Mouse (Mus musculus): ENCODE measurements around the gene Ina. TPM values are rescaled to one million over a fixed set of nuclear protein-coding genes. Genes with fewer than 3 reads are reported as not detected.

The Ina gene
- polyA plus RNA-seq, 1 experiment from 2014 or later, result 4.7 TPM

DNA sequence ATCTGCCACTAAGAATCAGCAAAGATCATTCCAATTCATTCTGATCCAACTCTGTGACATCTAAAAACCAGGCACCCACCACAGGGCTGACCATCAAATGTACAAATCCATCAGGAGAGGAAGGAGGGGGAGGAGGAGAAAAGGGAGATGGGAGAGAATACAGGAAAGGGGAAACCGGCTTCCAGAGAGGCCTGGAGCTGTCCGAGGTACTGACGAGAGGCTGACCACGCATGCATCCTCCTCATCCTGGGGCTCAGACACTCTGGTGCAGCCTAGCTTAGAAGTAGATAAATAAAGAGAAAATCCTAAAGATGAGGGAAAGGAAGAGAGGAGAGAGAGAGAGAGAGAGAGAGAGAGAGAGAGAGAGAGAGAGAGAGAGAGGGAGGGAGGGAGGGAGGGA lies 8.2 kb upstream of the Ina start:
- Histone ChIP-seq H3K9ac (ENCODE audit: low read depth, low read length) (no peak overlapping the region), H3K27ac (ENCODE audit: low read depth, low read length) (no peak overlapping the region), H3K4me1 (replicated peaks; ENCODE audit: control insufficient read depth, insufficient read depth, low read length) (no peaks in the 10 kb centered on the region), H3K4me3 (ENCODE audit: low read depth, low read length) (no peak overlapping the region), H3K36me3 (ENCODE audit: control insufficient read depth, insufficient read depth) (no peaks in the 10 kb centered on the region), H3K4me2 (replicated peaks; ENCODE audit: low read depth) (no peak overlapping the region), H3K27me3 (replicated peaks; ENCODE audit: control insufficient read depth, insufficient read depth, low read length) (no peaks in the 10 kb centered on the region), H3K9me3 (ENCODE audit: control insufficient read depth) (no peaks in the 10 kb centered on the region)
- TF ChIP-seq CTCF (IDR thresholded peaks at IDR 0.05; ENCODE audit: low read depth), result no peak
- 5% methylated on average over 4 of the region's 4 CpGs for WGBS
- no peak for ATAC-seq

DNA sequence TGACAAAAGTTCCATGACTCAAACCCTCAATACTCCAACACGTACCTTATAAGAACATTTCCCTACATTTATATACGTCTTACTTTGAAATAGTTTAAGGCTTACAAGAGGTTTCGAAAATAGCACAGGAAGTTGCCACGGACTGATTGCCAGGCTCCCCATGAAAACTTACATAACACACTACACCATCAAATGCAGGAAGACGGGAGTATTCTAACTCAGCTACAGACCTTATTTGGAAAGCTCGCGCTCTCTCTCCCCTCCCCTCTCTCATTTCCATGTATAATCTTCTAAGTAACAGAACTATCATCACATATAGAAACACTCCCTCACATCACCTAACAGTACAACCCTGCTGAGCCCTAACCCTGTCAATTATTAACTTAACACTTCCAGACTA lies 5.1 kb upstream of the Ina start:
- Histone ChIP-seq H3K9me3 (ENCODE audit: control insufficient read depth) (no peaks in the 10 kb centered on the region), H3K27ac (ENCODE audit: low read depth, low read length) (no peak overlapping the region), H3K27me3 (replicated peaks; ENCODE audit: control insufficient read depth, insufficient read depth, low read length) (peaks cover 24% of the 10 kb centered on the region), H3K4me3 (ENCODE audit: low read depth, low read length) (no peak overlapping the region), H3K4me1 (replicated peaks; ENCODE audit: control insufficient read depth, insufficient read depth, low read length) (no peaks in the 10 kb centered on the region; the same call in 1 of the 2 replicates), H3K36me3 (ENCODE audit: control insufficient read depth, insufficient read depth) (no peaks in the 10 kb centered on the region), H3K4me2 (replicated peaks; ENCODE audit: low read depth) (no peak overlapping the region), H3K9ac (ENCODE audit: low read depth, low read length) (no peak overlapping the region)
- no peak for TF ChIP-seq CTCF (IDR thresholded peaks at IDR 0.05; ENCODE audit: low read depth)
- ATAC-seq, result no peak
- 78% methylated on average over 7 of the region's 7 CpGs for WGBS

DNA sequence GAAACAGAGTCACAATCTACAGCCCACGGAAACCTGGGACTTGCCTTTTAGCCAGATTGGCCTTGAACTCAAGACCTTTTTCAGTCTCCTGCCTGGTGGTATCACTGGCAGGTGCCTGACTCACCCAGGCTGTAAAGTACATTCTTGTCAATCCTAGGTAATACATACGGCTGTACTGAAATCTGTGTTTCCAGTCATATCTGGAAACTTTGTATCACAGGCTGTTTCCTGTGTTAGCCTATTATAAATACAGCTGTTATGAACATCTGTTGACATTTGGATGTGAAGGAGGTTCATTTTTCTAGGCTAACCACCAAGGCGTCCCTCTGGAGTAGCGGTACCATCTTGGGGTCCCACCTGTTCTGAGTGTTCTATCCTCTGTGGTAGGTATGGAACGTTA lies 4.6 kb upstream of the Ina start:
- ATAC-seq, result no peak
- Histone ChIP-seq H3K9ac (ENCODE audit: low read depth, low read length) (no peak overlapping the region), H3K27me3 (replicated peaks; ENCODE audit: control insufficient read depth, insufficient read depth, low read length) (peaks cover 29% of the 10 kb centered on the region), H3K36me3 (ENCODE audit: control insufficient read depth, insufficient read depth) (no peaks in the 10 kb centered on the region), H3K4me1 (replicated peaks; ENCODE audit: control insufficient read depth, insufficient read depth, low read length) (no peaks in the 10 kb centered on the region; the same call in 1 of the 2 replicates), H3K4me3 (ENCODE audit: low read depth, low read length) (no peak overlapping the region), H3K9me3 (ENCODE audit: control insufficient read depth) (no peaks in the 10 kb centered on the region), H3K27ac (ENCODE audit: low read depth, low read length) (no peak overlapping the region), H3K4me2 (replicated peaks; ENCODE audit: low read depth) (no peak overlapping the region)
- no peak for TF ChIP-seq CTCF (IDR thresholded peaks at IDR 0.05; ENCODE audit: low read depth)
- WGBS, result 65% methylated on average over 5 of the region's 5 CpGs

DNA sequence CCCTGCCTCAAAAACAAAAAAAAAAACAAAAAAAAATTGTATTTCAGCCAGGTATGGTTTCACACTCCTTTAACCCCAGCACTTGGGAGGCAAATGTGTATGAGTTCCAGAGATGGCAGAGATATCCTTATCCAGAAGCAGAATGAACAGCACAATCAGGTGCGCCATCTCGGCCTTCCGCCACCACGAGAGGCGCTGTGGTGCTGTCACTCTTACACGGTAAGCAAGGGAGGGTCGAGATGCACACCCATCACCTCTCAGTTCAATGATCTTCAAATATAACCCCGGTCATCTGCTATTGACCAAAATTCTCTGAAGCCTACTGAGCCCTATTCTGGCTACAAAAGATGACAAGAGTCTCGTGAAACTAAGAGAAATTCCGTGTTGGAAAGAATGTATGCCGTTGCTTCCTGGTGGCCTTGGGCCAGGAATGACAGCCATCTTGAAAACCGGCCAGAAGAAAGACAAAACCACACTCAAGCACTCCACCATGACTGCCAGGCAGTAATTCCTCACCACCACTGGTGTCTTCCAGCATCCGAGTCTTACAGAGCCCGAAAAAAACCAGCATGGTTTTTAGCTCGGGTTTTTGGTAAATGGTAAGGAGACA lies 1.9 kb upstream of the Ina start:
- Histone ChIP-seq H3K9ac (ENCODE audit: low read depth, low read length) (no peak overlapping the region), H3K9me3 (ENCODE audit: control insufficient read depth) (no peaks in the 10 kb centered on the region), H3K4me1 (replicated peaks; ENCODE audit: control insufficient read depth, insufficient read depth, low read length) (no peaks in the 10 kb centered on the region; the same call in 1 of the 2 replicates), H3K4me2 (replicated peaks; ENCODE audit: low read depth) (no peak overlapping the region), H3K27ac (ENCODE audit: low read depth, low read length) (no peak overlapping the region), H3K27me3 (replicated peaks; ENCODE audit: control insufficient read depth, insufficient read depth, low read length) (peaks cover 50% of the 10 kb centered on the region), H3K4me3 (ENCODE audit: low read depth, low read length) (no peak overlapping the region), H3K36me3 (ENCODE audit: control insufficient read depth, insufficient read depth) (no peaks in the 10 kb centered on the region)
- WGBS, result 86% methylated on average over 15 of the region's 15 CpGs
- no peak for ATAC-seq
- TF ChIP-seq CTCF (IDR thresholded peaks at IDR 0.05; ENCODE audit: low read depth), result no peak

DNA sequence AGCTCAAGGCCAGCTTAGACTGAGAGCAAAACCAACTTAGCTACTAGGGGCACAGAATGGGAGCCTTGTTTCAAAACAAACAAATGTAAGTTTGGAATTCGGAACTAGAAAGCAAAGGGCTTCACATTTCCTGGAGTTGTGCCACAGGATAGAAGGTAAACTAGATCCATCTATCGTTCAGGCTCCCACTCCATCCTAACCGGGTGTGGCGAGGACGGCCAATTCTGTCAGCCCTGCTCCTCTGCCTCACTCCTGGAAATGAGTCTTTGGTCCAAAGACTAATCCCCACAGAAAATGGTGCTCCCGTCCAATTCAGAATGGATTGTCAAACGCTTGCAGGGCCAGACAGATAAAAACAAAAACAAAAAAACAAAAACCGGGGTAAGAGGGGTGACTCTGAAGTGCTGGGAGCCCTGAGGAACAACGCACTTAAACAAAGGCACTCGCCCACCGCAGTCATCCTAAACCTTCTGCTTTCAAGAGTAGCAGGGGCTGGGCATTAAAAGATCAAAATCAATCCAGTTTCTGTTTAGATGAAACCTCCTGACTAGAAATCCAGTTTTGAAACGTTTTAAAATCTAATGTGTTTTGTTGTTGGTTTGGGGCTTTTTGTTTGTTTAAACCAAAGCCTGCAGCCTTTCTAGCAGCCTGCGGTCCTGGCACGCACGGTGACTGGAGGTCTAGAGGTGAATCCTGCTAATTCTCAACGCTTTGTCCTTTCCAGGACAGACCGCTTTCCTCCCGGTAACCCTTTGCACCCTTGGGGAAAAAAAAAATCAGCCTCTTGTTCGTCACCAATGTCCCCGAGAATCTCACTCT lies 949 bp upstream of the Ina start:
- H3K4me2 ChIP-seq (replicated peaks; ENCODE audit: low read depth), result no peak overlapping the region
- H3K36me3 ChIP-seq (ENCODE audit: control insufficient read depth, insufficient read depth), result no peaks in the 10 kb centered on the region
- H3K4me1 ChIP-seq (replicated peaks; ENCODE audit: control insufficient read depth, insufficient read depth, low read length), result no peaks in the 10 kb centered on the region; the same call in 1 of the 2 replicates
- TF ChIP-seq CTCF (IDR thresholded peaks at IDR 0.05; ENCODE audit: low read depth), result no peak
- no peak overlapping the region for H3K27ac ChIP-seq (ENCODE audit: low read depth, low read length)
- ATAC-seq, result no peak
- H3K27me3 ChIP-seq (replicated peaks; ENCODE audit: control insufficient read depth, insufficient read depth, low read length), result peaks cover 53% of the 10 kb centered on the region
- no peaks in the 10 kb centered on the region for H3K9me3 ChIP-seq (ENCODE audit: control insufficient read depth)
- H3K9ac ChIP-seq (ENCODE audit: low read depth, low read length), result no peak overlapping the region
- no peak overlapping the region for H3K4me3 ChIP-seq (ENCODE audit: low read depth, low read length)
- WGBS, result 14% methylated on average over 20 of the region's 20 CpGs

DNA sequence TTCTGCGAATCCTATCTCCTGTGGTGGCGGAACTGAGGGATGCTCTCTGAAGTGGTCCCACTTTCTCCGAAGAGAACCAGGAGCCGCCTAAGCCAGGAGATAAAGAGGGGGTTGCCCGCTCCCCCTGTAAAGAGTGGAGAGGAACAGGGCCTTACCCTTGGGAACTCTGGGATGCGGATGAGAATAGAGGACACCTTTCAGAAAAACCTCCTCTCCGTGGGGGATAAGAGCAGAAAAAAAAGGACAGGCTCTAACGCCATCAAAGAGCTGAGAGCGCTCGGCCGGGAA lies 395 bp upstream of the Ina start:
- peaks cover 53% of the 10 kb centered on the region for H3K27me3 ChIP-seq (replicated peaks; ENCODE audit: control insufficient read depth, insufficient read depth, low read length)
- peak overlapping the region; percentile 64 for H3K4me2 ChIP-seq (replicated peaks; ENCODE audit: low read depth)
- H3K9ac ChIP-seq (ENCODE audit: low read depth, low read length), result no peak overlapping the region

More for the DNA sequence above, 395 bp upstream of the Ina start:
- Histone ChIP-seq H3K9me3 (ENCODE audit: control insufficient read depth) (no peaks in the 10 kb centered on the region), H3K27ac (ENCODE audit: low read depth, low read length) (no peak overlapping the region), H3K4me1 (replicated peaks; ENCODE audit: control insufficient read depth, insufficient read depth, low read length) (no peaks in the 10 kb centered on the region; the same call in 1 of the 2 replicates), H3K36me3 (ENCODE audit: control insufficient read depth, insufficient read depth) (no peaks in the 10 kb centered on the region), H3K4me3 (ENCODE audit: low read depth, low read length) (peak overlapping the region; percentile 43; the same call in 1 of the 2 replicates)
- no peak for TF ChIP-seq CTCF (IDR thresholded peaks at IDR 0.05; ENCODE audit: low read depth)
- no peak for ATAC-seq
- WGBS, result 1% methylated on average over 11 of the region's 11 CpGs

Measured in intestine, postnatal 0 days (tissue).